Mouse (Mus musculus): ENCODE measurements around the gene Tap1.

Tap1 gene

DNA sequence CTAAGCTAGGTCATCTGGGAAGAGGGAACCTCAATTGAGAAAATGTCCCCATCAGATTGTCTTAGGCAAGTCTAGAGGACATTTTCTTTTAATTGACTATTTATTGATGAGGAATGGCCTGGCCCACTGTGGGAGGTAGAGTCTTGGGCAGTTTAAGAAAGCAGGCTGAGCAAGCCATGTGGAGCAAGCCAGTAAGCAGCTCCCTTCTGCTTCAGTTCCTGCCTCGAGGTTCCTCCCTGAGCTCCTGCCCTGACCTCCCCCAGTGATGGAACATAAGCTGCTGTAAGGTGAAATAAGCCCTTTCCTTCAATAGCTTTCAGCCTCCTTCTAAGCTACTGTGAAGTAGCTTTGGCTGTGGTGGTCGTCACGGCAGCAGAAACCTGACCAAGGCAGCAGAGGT is 50.4 kb downstream of the Tap1 start:
- no peak for DNase-seq

DNA sequence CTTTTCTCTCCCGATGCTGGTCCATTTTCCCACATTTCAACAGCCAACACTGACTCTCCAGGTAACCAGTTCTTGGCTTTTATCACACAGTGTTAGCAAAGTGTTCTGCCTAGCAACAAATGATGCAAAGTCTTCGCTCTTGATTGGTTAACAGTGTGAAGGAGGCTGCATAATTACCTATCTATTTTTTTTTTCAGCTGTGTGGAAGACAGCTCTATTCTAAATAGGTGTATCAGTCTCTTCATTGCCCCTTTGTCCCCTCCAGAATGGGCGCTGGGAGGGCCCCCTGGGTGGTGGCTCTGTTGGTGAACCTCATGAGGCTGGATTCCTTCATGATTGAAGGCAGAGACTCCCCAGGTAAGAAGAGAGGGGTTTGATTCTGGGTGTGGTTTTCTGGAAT is 51.4 kb downstream of the Tap1 start, which contains the start of gene H2-Ob:
TSS of gene H2-Ob (plus strand) at position 198 of the 400 bp plus-strand sequence.
- no peak for DNase-seq

DNA sequence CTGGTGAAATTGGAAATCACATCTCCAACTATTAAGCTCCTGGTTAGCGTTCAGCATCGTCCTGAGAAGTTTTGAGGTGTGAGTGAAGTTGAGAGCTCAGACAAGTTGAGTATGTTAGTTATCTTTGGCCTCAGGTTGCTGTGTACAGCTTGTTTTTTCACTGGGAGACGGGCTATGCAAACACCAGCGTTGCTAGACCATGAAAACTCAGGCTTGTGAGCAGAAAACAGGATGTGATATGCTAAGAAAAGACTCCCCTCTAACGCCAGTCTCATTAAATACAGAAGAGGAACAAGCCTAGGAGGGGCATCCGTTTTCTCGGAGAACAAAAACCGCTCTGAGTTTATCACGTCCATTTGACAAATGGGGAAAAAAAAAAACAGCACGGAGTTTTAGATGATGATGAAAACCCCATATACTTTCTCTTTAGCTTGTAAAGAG is 52.3 kb downstream of the Tap1 start:
- DNase-seq, result no peak

DNA sequence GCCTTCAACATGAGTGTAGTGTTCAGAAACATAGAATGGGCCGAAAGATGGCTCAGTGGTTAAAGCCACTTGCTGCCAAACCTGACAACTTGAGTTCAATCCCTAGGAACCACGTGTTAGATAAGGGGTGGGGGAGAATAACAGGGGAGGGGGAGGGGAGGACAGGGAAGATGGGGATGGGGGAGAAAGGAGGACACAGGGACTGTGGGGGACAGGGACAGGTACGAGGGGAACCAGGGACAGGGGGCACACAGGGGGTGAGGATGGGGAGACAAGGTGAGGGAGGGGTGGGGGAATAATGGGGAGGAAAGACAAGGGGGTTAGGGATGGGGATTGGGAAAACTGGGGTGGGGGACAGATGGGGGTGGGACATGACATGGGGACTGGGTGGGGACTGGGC is 53.0 kb downstream of the Tap1 start:
- no peak for DNase-seq

DNA sequence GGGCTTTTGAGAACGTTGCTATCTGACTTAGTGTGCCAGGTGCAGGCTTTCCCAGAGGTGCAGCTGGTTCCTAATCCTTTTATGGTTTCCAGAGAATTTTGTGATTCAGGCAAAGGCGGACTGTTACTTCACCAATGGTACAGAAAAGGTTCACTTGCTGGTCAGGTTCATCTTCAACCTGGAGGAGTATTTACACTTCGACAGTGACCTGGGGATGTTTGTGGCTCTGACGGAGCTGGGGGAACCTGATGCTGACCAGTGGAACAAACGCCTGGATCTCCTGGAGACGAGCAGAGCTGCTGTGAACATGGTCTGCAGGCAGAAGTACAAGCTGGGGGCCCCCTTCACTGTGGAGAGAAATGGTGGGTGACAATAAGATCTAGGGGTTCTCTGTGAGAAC is 53.6 kb downstream of the Tap1 start:
- DNase-seq, result no peak

DNA sequence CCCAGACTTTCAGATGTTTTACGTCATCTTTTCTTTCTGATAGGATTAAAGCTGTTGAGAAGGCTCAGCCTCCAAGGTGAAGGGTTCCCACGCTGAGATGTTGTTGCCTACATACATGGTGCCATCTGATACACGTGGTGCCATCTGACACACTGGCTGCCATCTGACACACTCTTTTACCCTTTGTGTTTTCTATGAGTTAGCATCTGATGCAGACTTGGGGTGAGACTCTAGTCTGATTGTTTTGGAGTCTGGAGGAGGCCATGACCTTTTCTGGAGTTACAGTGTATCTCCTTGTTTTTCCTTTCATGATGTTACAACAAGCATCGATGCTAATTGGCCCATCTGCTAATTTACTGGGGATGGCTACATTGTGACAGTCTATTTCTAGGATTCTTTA is 57.3 kb downstream of the Tap1 start:
- no peak for DNase-seq
